In the genomic region with DNA sequence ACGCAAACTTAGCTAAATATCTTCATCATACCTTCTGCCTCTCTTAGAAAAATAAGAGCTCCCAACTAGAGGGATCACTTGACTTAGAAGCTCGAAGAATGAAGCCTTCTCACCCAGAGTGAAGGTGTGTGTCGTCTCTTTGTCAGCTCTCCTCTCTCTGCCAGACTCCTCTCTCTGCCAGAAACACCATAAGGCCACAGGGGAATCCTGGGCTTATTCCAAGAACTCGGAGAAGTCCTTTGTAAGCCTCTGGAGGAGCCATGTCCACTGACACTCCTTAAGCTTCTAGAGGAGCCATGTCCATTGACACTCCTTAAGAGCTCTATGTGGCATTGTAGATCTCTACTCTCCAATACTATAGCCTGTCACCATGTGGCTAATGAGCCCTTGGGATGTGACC, we compare ENCODE assay signal across 26 mouse cellular contexts. TPM values are rescaled to one million over a fixed set of nuclear protein-coding genes. Genes with fewer than 3 reads are reported as not detected.
DNase-seq lines count a peak whose midpoint lies in the region; TF ChIP-seq lines count a peak whose summit lies in the region.
"Had no signal": no experiment of that assay in that cellular context is flagged by ENCODE, and none has a peak within 500 bp of the region (broad histone marks: within the 10 kb centered on the region; RNA-seq: fewer than 3 reads in every experiment).

No protein-coding gene starts in this region.

- no peak for TF ChIP-seq POLR2A in cerebellum, adult 2 months (IDR thresholded peaks at IDR 0.05; ENCODE audit: borderline replicate concordance, insufficient read depth, low read length)

- H3K27me3 ChIP-seq in cerebellum, adult 2 months (ENCODE audit: control insufficient read depth, insufficient read depth, low read length): no peaks in the 10 kb centered on the region
- H3K27me3 ChIP-seq: embryonic facial prominence, embryonic 13.5 days; heart, embryonic 15.5 days; hindbrain, embryonic 12.5 days; liver, embryonic 15.5 days had no signal

- H3K4me1 ChIP-seq in cerebellum, adult 2 months (ENCODE audit: control insufficient read depth, insufficient read depth, low read length): 0 out of 2 replicates have a peak, but pooled peaks cover 2% of the 10 kb centered on the region
- H3K4me1 ChIP-seq: embryonic facial prominence, embryonic 13.5 days; forebrain, embryonic 10.5 days; heart, embryonic 10.5 days; heart, embryonic 15.5 days; hindbrain, embryonic 12.5 days; liver, embryonic 15.5 days had no signal

- no peak for TF ChIP-seq CTCF in cerebellum, adult 2 months (IDR thresholded peaks at IDR 0.05; ENCODE audit: borderline replicate concordance, insufficient read depth, low read depth, low read length)
- TF ChIP-seq CTCF in gastrocnemius, adult 2 months (IDR thresholded peaks at IDR 0.05): no peak

- intact Hi-C loops in gastrocnemius, adult 2 months (cut with DNase I): no loop called here

- H3K4me3 ChIP-seq in cerebellum, adult 2 months (replicated peaks; ENCODE audit: insufficient read depth, low read depth, low read length): no peak overlapping the region
- no peak overlapping the region for H3K4me3 ChIP-seq in gastrocnemius, adult 2 months
- H3K4me3 ChIP-seq: embryonic facial prominence, embryonic 13.5 days; forebrain, embryonic 10.5 days; heart, embryonic 10.5 days; heart, embryonic 15.5 days; hindbrain, embryonic 12.5 days; liver, embryonic 15.5 days had no signal

- 12% methylated on average over 4 of the region's 4 CpGs for WGBS in cerebellum, adult 2 months

- peak; percentile 36 for DNase-seq in adipocyte (ENCODE audit: low spot score)
- DNase-seq in brain, adult 2 months (ENCODE audit: low read depth, low spot score): peak; percentile 89
- peak; percentile 67 to 83 for DNase-seq in cerebellum, adult 2 months
- DNase-seq in cerebellum, postnatal 14 days: peak; percentile 72 to 83
- DNase-seq in adrenal gland, postnatal 36 days: no peak
- no peak for DNase-seq in thymus, postnatal 14 days
- DNase-seq in gastrocnemius, adult 2 months: no peak
- DNase-seq: adrenal gland, postnatal 14 days; B cell, adult 2 months; forebrain, postnatal 0 days; gastrocnemius, postnatal 25 days; heart, adult 11 months; kidney, adult 8-10 months; kidney, postnatal 4 days; liver; lung, embryonic 14.5 days; lung, postnatal 14 days; midbrain, embryonic 14.5 days had no signal

- no peak overlapping the region for H3K27ac ChIP-seq in cerebellum, adult 2 months (ENCODE audit: insufficient read depth, low read length)
- H3K27ac ChIP-seq in gastrocnemius, adult 2 months: no peak overlapping the region
- H3K27ac ChIP-seq: embryonic facial prominence, embryonic 13.5 days; forebrain, embryonic 10.5 days; heart, embryonic 10.5 days; heart, embryonic 15.5 days; hindbrain, embryonic 12.5 days; hindbrain, postnatal 0 days; kidney, postnatal 0 days; liver, embryonic 15.5 days had no signal

RNA-seq across cellular contexts. Expression of a gene that starts 31.1 kb away (rescaled TPM):
- polyA plus RNA-seq in cerebellum, adult 2 months (2012; rRNA removed): 17.7 and 18.4 TPM in 2 replicates
- 10 to 100 TPM; 18.5 to 25.0 TPM for total RNA-seq in adrenal gland, postnatal 36 days (2021)
- total RNA-seq in gastrocnemius, adult 2 months (2021): 10 to 100 TPM; 17.3 to 18.1 TPM

Comparison
In these comparisons a context has a peak if more than half of its experiments do, and no peak if none do; other contexts are left out.
1. DNase-seq: peak in adipocyte (single experiment), brain, adult 2 months (single experiment), cerebellum, adult 2 months (2 of 2) and cerebellum, postnatal 14 days (2 of 2); none in adrenal gland, postnatal 36 days (0 of 2), thymus, postnatal 14 days (single experiment) and gastrocnemius, adult 2 months (single experiment).